Mouse (Mus musculus): Measurements from ENCODE around the gene Farp1. TPM values are rescaled to one million over a fixed set of nuclear protein-coding genes. Genes with fewer than 3 reads are reported as not detected.

Gene Farp1
- polyA plus RNA-seq, 1 experiment from 2014 or later, result 5.1 TPM

DNA sequence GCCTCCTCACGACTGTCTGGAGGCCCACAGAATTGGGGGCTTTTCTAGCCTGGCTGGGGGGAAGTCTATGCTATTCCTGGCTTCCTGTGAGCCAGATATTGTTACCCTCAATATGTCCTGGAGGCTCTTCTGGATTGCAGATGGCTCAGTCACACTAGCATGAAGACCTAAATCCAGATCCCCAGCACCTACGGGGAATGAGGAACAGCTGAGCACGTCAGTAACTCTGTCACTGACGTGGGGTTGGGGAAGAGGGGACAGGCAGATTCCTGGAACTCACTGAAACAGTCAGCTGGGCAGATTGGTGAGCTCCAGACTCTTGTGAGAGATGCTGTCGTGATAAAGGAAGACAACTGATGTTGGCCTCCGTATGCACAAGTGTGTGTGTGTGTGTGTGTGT is 181.7 kb downstream of the Farp1 start:
- no peak for DNase-seq (ENCODE audit: low spot score)

GRCm38 (mm10) chr14:121218620-121219019 is 183.6 kb downstream of the Farp1 start:
- peak; percentile 15 for DNase-seq (ENCODE audit: low spot score)

- no peak for DNase-seq (ENCODE audit: low spot score)
These were observed 184.4 kb downstream of the Farp1 start for GRCm38 (mm10) chr14:121219226-121220039.

DNA sequence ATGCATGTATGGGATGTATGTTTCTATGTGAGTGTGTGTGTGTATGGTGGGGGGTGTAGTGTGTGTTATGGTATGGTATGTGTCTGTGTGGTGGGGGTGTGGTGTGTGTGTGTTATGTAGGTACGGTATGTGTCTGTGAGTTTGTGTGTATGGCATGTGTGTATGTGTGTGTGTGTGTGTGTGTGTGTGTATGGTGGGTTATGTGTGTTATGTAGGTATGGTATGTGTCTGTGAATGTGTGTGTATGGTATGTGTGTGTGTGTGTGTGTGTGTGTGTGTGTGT is 185.0 kb downstream of the Farp1 start:
- no peak for DNase-seq (ENCODE audit: low spot score)

GRCm38 (mm10) chr14:121220723-121221122 is 185.7 kb downstream of the Farp1 start:
- DNase-seq (ENCODE audit: low spot score), result peak; percentile 16

DNA sequence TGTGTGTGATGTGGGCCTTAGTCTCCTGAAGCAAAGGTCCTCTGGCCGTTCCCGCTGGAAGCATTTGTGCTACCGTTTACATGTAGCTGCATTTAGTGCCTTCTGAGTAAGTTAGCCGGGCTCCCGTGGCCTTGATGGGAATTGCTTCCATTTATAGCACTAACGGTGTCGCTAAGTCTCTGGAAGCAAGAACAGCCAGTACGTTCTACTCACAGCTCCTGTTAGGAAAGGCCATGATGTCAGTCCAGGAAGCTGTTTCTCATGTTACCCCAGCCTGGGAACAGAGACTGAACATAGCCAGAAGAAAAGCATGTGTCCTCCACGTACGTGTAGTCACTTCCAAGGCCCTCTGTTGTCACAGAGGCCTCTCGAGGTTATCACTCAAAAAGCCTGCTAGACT is 190.8 kb downstream of the Farp1 start:
- no peak for DNase-seq (ENCODE audit: low spot score)

DNA sequence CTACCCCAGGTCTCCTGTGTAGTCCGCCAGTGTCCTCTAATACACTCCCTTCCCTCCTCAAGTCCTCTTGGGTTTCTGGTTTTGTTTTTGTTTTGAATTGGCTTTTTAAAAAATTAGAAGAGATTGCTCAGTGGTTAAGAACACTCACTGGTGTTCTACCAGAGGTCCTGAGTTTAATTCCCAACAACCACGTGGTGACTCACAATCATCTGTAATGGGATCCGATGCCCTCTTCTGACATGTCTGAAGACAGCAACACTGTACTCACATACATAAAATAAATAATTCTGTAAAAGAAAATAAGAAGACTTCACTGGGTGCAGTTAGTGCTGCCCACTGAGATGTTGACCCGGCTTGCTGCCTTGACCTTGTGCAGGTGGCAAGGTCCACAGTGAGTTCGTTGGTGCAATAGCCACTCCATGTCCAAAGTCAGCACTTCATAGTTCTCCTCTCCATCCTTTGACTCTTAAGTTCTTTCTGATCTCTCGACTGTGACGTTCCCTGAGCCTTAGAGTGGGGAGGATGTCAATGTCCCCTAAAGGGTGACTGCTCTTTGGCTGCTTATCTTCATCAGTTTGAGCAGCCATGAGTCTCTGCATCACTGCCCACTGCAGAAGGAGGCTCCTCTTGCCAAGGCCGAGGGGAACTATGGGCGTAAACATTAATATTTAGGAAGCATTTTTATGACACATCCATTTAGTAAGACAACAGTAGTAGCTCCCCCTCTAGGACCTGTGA is 194.2 kb downstream of the Farp1 start:
- DNase-seq (ENCODE audit: low spot score), result no peak

DNA sequence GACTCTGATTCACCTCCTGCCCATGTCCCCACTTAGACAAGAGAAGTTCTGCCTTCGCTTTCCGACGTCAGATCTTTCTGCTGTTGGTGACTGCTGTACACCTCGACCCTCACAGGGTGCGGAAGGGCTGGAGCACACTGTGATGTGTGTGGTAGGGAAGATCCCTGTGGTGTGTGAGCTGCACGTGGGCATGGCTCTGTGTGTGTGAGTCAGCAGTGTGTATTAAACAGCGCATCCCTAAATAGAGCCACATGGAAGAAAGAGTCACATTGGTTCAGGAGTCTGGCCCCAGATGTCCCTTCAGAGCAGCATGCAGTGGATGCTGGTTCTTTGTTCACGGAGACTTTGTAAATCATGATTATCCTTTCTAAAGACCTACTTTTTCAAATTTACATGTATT is 196.2 kb downstream of the Farp1 start:
- no peak for DNase-seq (ENCODE audit: low spot score)

- no peak for DNase-seq (ENCODE audit: low spot score)
These were observed 199.8 kb downstream of the Farp1 start for GRCm38 (mm10) chr14:121234741-121235307.

GRCm38 (mm10) chr14:121236736-121237135 is 201.7 kb downstream of the Farp1 start:
- DNase-seq (ENCODE audit: low spot score), result no peak

DNA sequence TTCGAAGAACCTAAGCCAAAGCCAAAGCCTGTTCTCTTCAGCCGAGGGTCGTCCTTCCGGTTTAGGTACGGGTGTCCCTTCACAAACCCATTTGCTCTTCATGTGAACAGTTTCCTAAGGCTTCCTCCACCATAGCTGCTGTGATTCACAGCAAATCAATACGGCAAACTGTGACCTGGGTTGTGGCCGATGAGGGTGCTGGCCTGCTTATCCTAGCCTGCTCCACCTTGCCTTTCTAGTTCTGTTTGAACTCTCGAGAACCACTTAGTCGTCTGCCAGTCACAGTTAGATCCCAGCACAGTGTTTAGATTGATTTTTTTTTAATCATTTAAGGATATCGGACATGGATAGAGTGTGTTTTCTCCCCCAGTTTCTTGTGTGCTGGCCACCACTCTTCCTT is 203.7 kb downstream of the Farp1 start:
- DNase-seq (ENCODE audit: low spot score), result no peak

- DNase-seq (ENCODE audit: low spot score), result no peak
These were observed 204.4 kb downstream of the Farp1 start for GRCm38 (mm10) chr14:121239386-121239785.

- no peak for DNase-seq (ENCODE audit: low spot score)
These were observed 209.1 kb downstream of the Farp1 start for GRCm38 (mm10) chr14:121244104-121244503.

DNA sequence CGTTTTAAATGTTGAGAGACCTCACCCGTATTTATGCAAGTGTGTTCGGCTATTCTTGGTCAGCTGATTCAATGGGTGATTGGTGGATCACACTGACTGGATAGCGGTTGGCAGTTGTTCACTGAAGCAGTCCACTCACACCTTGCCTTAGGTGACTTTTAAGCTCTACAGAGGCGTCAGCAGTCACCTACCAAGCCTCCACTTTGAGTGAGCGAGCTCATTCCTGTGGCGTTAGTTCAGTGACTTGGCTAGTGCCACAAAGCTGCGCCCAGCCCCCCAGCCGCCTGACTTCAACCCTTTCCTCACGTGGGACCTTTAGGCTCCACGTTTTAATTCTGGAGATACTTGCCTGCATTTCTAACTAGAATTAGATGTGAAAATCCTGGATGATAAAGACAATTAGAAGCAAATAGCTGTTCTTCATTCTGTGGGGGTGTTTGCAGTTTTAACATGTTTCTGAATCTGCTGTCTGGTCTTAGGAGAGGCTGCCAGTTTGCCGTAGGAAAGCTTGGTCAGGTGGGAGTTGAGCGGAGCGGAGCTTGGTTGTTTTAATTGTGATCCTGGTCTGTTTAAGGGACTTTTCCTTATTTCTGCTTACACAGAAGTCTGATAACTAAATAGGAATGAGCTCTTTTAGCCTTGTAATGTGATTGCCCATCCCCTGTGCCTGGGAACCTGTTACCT is 211.2 kb downstream of the Farp1 start:
- no peak for DNase-seq (ENCODE audit: low spot score)

GRCm38 (mm10) chr14:121247287-121247686 is 212.3 kb downstream of the Farp1 start:
- no peak for DNase-seq (ENCODE audit: low spot score)

DNA sequence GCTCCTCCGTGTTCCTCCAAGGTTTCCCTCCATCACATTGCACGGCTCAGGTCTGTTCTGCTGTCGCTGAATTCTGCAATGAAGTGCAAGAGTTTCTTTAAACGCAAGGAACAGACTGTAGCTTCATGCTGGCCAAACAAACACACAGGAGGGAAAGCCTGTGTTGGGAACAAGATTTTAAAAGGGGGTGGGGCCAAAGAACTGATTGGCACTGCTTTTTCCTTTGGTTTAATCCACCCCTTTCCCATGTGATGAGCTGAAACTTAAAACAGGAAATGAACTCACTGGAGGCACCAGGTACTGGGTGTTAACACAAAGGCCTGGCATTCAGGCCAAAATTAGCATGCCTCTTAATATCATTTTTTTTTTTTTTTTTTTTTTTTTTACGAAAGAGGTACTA is 213.3 kb downstream of the Farp1 start:
- DNase-seq (ENCODE audit: low spot score), result no peak

DNA sequence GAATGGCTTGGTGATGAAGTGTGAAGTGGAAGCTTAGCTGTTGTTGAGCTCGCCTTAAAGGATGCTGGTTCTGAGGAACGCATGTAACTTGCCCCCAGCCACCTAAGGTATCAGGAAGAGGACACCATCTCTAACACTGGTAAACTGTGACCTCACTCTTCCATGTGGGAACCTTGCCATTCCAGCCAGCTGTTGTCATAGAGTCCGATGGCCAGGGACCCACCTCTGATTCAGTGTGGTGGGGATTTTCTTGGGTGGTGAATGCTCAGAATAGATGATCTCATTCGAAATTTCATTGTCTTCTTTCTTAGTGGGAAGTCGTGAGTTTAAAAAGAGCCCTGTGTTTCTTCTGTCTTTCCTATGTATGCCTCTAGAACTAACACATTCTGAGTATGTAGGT is 216.1 kb downstream of the Farp1 start:
- no peak for DNase-seq (ENCODE audit: low spot score)

DNA sequence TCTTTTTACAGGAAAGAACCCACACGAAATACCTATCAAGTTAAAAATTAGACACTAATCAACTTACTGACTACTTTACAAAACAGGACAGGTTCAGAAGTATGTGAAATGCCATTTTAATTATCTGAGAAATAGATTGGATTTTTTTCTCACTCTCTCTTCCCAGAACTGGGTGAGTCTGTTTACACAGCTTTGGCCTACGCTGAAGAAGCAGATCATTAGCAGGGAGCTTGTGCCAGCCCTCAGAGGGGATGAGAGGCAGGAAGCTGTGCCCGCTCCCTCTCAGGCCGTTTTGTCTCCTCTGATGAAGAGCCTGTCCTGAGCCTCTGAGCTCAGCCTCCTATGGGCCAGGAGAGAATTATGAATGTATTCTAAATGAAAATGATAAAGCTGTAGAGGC is 216.7 kb downstream of the Farp1 start:
- DNase-seq (ENCODE audit: low spot score), result no peak

GRCm38 (mm10) chr14:121252542-121252941 is 217.5 kb downstream of the Farp1 start:
- no peak for DNase-seq (ENCODE audit: low spot score)

DNA sequence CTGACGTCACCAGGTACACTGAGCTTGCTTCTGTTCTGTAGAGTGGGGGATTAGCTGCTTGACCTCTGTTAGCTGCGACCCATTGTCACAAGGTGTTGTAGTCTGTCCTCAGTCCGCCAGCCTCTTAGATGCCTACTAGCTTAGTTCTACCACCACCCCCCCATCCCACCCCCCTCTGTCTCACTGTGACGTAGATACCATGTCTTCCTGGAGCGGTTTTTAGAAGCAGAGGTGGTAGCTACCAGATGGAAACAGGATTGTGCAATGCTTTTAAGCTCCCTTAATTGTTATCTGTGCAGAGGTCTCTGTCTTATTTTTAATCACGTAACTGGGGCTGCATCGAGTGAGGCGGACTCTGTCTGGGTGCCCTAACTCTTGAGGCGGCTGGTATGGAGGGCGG is 219.9 kb downstream of the Farp1 start:
- DNase-seq (ENCODE audit: low spot score), result no peak

GRCm38 (mm10) chr14:121255469-121255868 is 220.5 kb downstream of the Farp1 start:
- DNase-seq (ENCODE audit: low spot score), result no peak

DNA sequence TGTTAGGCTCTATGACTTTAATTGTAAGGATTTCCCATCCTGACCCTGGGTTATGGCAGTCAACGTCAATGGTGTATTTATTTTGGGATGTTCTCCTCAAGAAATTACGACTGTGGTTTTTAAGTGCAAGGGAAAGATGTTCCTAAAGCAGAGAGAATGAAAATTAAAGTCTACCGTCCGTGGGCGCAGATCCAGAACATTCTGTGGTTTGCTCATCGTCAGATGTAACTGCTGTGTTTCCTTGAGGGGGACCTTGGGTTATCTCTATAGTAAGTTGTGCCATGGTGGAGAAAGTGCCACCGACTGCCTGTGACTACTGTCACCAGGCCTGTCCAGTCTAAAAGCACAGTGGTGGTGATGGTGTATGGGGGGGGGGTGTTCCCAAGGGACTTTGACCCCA is 221.9 kb downstream of the Farp1 start:
- no peak for DNase-seq (ENCODE audit: low spot score)
